Mouse (Mus musculus): ENCODE measurements around the gene Atp13a5.

Gene Atp13a5

DNA sequence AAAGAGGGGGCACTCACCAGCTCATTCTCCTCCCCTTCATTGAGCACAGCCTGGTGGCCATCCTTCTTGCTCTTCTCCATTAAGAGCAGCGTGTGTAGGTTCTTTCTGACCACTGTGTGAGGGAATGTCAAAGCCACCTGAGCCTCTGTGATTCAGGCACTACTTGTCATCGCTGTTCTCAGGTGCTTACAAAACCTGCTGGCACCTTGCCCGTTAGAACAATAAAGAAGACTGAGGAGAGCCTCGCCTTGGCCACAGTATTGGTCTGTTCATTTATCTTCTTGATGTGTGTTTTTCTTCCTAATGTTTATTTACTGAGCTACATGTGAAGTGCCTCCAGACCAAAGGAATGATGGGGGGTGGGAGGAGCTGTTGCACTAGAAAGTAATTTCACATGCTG, at the start of gene Atp13a5:
Atp13a5 (minus strand) TSS at position 275 of the 400 bp plus-strand sequence.
- DNase-seq (ENCODE audit: low read depth, low spot score) = no peak

GRCm38 (mm10) chr16:29414822-29415221, 36.3 kb upstream of the Atp13a5 start:
- peak; percentile 56 for DNase-seq (ENCODE audit: low read depth, low spot score)

DNA sequence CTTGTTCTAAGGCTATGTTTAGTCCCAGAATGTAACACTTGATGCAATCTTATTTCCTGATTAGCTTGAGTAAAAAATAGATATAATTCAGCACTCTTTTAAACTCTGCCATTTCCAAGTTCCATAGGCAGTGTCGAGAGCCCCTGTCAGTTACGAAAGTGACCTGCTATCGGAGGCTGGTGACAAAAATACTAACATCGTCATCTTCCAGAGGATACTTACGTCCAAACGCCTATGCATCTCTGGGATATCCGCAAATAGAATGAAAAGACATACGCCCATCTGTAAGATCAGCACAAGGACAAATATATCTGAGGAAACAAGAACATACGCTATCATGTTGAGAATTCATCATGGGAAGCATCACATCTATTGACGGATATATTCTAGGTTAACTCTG, 28.8 kb upstream of the Atp13a5 start:
- DNase-seq (ENCODE audit: low read depth, low spot score) = no peak

GRCm38 (mm10) chr16:29399079-29399478, 20.5 kb upstream of the Atp13a5 start:
- DNase-seq (ENCODE audit: low read depth, low spot score) = no peak

GRCm38 (mm10) chr16:29384781-29385180, 6.2 kb upstream of the Atp13a5 start:
- DNase-seq (ENCODE audit: low read depth, low spot score) = no peak

DNA sequence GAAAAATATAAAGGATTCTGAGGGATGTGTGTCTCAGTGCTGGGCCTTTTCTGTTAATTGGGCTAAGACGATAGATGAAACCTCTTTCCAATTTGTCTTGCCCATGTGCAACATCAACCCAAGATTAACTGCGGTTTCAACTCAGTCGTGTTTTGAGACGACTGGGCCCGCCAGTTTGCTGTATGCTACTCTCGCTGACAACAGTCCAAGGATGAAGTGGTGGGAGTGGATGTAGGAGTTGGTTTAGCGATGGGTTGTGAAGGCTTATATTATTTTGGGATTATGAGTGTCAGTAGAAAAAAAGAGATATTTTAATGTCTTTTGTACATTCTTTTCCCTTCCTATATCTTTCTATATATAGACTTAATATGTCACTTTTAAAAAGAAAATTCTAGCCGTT, 3.9 kb downstream of the Atp13a5 start:
- peak; percentile 50 for DNase-seq (ENCODE audit: low read depth, low spot score)

- no peak for DNase-seq (ENCODE audit: low read depth, low spot score)
Measured at GRCm38 (mm10) chr16:29331351-29332044, 47.0 kb downstream of the Atp13a5 start.

- DNase-seq (ENCODE audit: low read depth, low spot score) = no peak
Measured at GRCm38 (mm10) chr16:29330948-29331347, 47.6 kb downstream of the Atp13a5 start.

DNA sequence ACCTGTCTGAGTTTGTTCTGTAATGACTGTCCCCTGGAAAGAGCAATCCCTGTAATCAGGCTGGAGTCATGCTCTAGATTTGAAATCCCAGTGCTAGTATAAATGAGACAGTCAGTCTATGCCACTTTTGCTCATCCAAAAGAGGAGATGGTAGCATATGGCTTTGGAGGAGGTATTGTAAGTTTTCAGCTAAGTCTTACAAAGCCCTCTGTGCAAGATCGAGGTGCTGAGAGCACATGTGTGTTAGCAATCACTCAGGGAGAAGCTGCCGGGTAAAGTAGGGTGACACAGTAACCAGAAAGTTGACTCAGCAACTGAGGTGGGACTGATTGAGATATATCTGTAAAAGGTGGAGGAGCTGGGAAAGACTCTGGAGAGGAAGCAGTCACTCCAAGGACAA, 49.3 kb downstream of the Atp13a5 start:
- DNase-seq (ENCODE audit: low read depth, low spot score) = no peak

- no peak for DNase-seq (ENCODE audit: low read depth, low spot score)
Measured at GRCm38 (mm10) chr16:29327910-29328309, 50.6 kb downstream of the Atp13a5 start.

DNA sequence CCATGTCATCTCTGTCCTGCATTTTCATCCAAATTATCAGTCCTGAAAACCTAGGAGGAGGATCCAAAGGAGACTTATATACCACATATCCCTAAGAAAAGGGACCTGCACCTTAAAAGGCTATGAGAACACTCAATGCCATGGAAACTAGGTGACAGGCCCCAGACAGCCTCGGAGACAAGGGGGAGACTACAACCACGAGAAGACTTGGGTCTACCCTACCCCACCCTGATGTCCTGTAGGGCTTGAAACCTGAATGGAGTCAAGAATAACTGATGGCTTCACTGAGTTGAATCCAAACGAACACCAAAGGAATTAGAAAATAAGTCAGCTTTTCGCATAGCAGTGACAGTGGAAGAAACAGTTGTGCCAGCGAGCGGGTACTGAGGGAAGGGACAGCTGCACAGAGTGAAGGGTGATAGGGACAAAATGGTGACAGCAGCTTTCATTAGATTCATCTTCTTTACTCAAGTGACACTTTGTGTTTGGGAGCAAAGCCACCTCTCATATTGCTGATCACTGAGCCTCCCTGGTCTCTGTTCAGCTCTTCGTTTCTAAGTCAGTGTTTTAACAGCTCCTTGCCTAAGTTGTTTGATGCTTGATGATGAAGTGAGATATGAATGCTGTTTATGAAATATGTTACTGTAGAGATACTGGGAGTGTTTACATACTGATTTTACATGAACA, 53.2 kb downstream of the Atp13a5 start:
- no peak for DNase-seq (ENCODE audit: low read depth, low spot score)

DNA sequence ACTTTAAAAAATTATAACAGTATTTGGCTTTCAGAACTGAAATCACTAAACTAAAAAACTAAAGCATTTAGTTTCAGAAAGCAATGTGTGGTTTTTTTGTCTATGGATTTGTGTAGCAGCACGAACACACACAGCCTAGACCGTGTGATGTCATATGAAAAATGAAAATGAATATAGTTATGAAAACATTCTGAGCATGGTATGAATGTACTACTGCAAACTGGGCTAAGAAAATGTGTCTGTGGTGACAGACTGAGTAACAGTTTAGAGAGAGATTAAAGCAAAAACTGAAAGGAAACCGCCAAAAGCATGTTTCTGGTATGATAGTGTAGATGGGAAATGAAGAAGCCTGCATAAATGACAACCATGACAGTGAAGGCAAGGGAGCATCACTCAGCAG, 57.8 kb downstream of the Atp13a5 start:
- no peak for DNase-seq (ENCODE audit: low read depth, low spot score)

- DNase-seq (ENCODE audit: low read depth, low spot score) = no peak
Measured at GRCm38 (mm10) chr16:29315391-29315790, 63.1 kb downstream of the Atp13a5 start.

- no peak for DNase-seq (ENCODE audit: low read depth, low spot score)
Measured at GRCm38 (mm10) chr16:29314991-29315390, 63.5 kb downstream of the Atp13a5 start.

DNA sequence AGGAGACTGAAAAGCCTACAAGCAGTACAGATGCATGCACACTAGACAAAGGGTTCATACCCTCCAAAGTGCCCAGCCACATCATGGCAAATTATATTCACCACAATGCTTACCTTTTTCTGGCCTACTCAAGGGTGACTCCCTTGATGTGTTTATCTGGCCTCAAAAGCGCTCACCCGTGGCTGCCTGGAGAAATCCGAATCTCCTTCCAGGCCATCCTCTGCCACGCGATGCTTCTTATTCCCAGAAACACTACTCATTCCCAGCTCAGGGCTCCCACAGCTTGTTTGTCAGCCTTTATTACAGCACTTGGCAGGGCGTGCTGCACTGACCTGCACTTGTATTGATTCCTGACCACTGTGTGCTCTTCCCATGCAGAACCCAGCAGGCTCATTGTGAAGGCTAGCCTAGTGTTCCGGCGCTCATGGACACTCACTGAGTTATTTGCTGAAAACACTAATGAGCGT, 80.9 kb downstream of the Atp13a5 start:
- no peak for DNase-seq (ENCODE audit: low read depth, low spot score)

- DNase-seq (ENCODE audit: low read depth, low spot score) = no peak
Measured at GRCm38 (mm10) chr16:29280691-29281090, 97.8 kb downstream of the Atp13a5 start.

DNA sequence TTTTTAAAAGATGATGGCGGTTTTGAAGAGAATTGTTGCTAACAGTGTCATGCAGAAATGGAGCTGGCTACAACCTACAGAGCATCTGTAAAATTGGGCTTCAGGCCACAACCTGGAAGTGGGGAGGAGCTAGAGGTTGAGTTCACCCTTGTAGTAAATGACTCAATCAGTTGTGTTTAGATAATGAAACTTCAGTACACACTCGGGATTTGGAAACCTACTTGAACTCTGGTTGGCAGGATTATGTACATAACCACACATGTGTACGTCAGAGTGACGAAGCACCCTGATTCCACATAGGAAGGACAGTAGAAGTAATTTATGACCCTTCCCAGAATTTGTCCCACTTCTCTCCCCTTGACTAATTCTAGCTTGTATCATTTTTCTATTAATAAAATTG, 124.2 kb downstream of the Atp13a5 start:
- DNase-seq (ENCODE audit: low read depth, low spot score) = no peak

GRCm38 (mm10) chr16:29235951-29236350, 142.6 kb downstream of the Atp13a5 start:
- no peak for DNase-seq (ENCODE audit: low read depth, low spot score)

- peak; percentile 81 for DNase-seq (ENCODE audit: low read depth, low spot score)
Measured at GRCm38 (mm10) chr16:29216395-29217295, 161.9 kb downstream of the Atp13a5 start.

GRCm38 (mm10) chr16:29209605-29210411, 168.7 kb downstream of the Atp13a5 start, which contains the start of gene Hrasls:
Gene Hrasls (plus strand): TSS chr16:29209695.
- no peak for DNase-seq (ENCODE audit: low read depth, low spot score)

DNA sequence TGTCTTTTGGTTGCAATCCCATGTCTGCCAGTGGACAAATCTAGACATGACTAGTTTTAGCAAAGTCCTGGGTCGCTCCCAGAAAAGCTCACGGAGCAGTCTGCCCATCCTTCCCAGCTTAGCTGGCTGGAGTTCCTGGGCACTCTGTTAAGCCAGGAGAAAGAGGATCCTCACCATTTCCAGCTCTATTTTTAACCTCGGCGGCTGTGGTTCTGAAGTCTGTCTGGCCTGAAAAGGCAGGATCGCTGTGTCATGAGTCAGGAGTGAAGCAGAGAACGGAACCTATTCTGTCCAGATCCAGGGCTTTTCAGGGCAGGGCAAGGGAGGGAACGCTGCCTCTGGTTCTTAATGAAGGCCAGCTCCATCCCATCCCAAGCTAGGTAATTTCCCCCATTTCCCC, 169.7 kb downstream of the Atp13a5 start:
- no peak for DNase-seq (ENCODE audit: low read depth, low spot score)
